Mouse (Mus musculus) cerebellum, adult 2 months (tissue): ENCODE measurements around the gene Asb4. TPM values are rescaled to one million over a fixed set of nuclear protein-coding genes. Genes with fewer than 3 reads are reported as not detected.

ENCODE experiments used
- DNase-seq, 2 experiments: peaks; one replicate each; pipeline ENCODE4 v3.0.0; 2021
- H3K27ac ChIP-seq: fragments of 200-500 bp; 2 replicates; pipeline ENCODE4 v1.5.1; 2012; ENCODE audit warnings: low read length, control low read depth, inconsistent platforms; ENCODE audit not compliant: insufficient read depth
- H3K27me3 ChIP-seq: fragments of 200-500 bp; 2 replicates; pipeline ENCODE4 v1.6.1; 2012; ENCODE audit warnings: inconsistent platforms, mild to moderate bottlenecking, low read length, moderate library complexity; ENCODE audit not compliant: control insufficient read depth, insufficient read depth
- H3K4me1 ChIP-seq: fragments of 200-500 bp; 2 replicates; pipeline ENCODE4 v1.6.1; 2011; ENCODE audit warnings: low read length; ENCODE audit not compliant: control insufficient read depth, insufficient read depth
- H3K4me3 ChIP-seq: fragments of 200-500 bp; replicated peaks from 2 replicates; pipeline ENCODE3; 2011; ENCODE audit warnings: mild to moderate bottlenecking, low read depth, low read length, control low read depth; ENCODE audit not compliant: insufficient read depth
- CTCF ChIP-seq: fragments of 200-500 bp; IDR thresholded peaks from 2 replicates; pipeline ENCODE4 v1.5.1; 2011; ENCODE audit warnings: low read depth, mild to moderate bottlenecking, control low read depth, low read length, moderate library complexity, borderline replicate concordance; ENCODE audit not compliant: insufficient read depth
- POLR2A ChIP-seq: fragments of 200-500 bp; IDR thresholded peaks from 2 replicates; pipeline ENCODE4 v1.6.1; 2011; ENCODE audit warnings: low read length, control low read depth, borderline replicate concordance; ENCODE audit not compliant: insufficient read depth
- WGBS: fragments of 180-500 bp; shearing (Covaris S2); methylation state at CpG from one replicate; pipeline ENCODE4 v1.1.7; 2018; 5-methylcytosine and 5-hydroxymethylcytosine counted together
- polyA plus RNA-seq: library from polyadenylated mRNA; depleted of rRNA; stranded (reverse); fragments of >200 nt; gene quantifications from 2 replicates; pipeline ENCODE4 v1.2.3, GENCODE M21; 2012; rRNA removed

Gene Asb4
- polyA plus RNA-seq, 1 experiment: 1.4 TPM

- Histone ChIP-seq H3K27me3 (no peaks in the 10 kb centered on the region), H3K4me1 (no peaks in the 10 kb centered on the region), H3K27ac (no peak overlapping the region), H3K4me3 (no peak overlapping the region)
- no peak for DNase-seq
- TF ChIP-seq CTCF: no peak
- TF ChIP-seq POLR2A: no peak
- 62% methylated on average over 10 of the region's 10 CpGs for whole genome bisulfite sequencing
These were observed 87.5 kb downstream of the Asb4 start for GRCm38 (mm10) chr6:5470480-5471318.

GRCm38 (mm10) chr6:5472692-5473091 lies 89.5 kb downstream of the Asb4 start:
- H3K27me3 ChIP-seq: no peaks in the 10 kb centered on the region
- H3K4me1 ChIP-seq: no peaks in the 10 kb centered on the region
- H3K27ac ChIP-seq: no peak overlapping the region
- no peak for DNase-seq
- WGBS: 93% methylated on average over 2 of the region's 2 CpGs
- TF ChIP-seq CTCF: no peak
- TF ChIP-seq POLR2A: no peak
- H3K4me3 ChIP-seq: no peak overlapping the region

- no peaks in the 10 kb centered on the region for H3K4me1 ChIP-seq
- 64% methylated on average over 1 of the region's 1 CpGs for WGBS
- H3K27me3 ChIP-seq: no peaks in the 10 kb centered on the region
- no peak for DNase-seq
- TF ChIP-seq POLR2A (no peak), CTCF (no peak)
- no peak overlapping the region for H3K27ac ChIP-seq
- no peak overlapping the region for H3K4me3 ChIP-seq
These were observed 90.8 kb downstream of the Asb4 start for GRCm38 (mm10) chr6:5474021-5474420.

GRCm38 (mm10) chr6:5481066-5481465 lies 97.9 kb downstream of the Asb4 start:
- no peak for TF ChIP-seq POLR2A
- TF ChIP-seq CTCF: no peak
- Histone ChIP-seq H3K4me1 (no peaks in the 10 kb centered on the region), H3K27ac (no peak overlapping the region), H3K27me3 (no peaks in the 10 kb centered on the region), H3K4me3 (no peak overlapping the region)
- 95% methylated on average over 2 of the region's 2 CpGs for WGBS
- DNase-seq: no peak

GRCm38 (mm10) chr6:5482270-5482783 lies 99.1 kb downstream of the Asb4 start:
- no peak overlapping the region for H3K27ac ChIP-seq
- DNase-seq: no peak
- no peak for TF ChIP-seq CTCF
- TF ChIP-seq POLR2A: no peak
- H3K4me3 ChIP-seq: no peak overlapping the region
- H3K27me3 ChIP-seq: no peaks in the 10 kb centered on the region
- no peaks in the 10 kb centered on the region for H3K4me1 ChIP-seq
- 60% methylated on average over 3 of the region's 3 CpGs for WGBS

Other genes with a start within 250 kb of the Asb4 start
- gene Pon1, start 189.4 kb upstream of the Asb4 start, polyA plus RNA-seq: not detected in 2 replicates
- 1.7 and 2.4 TPM in 2 replicates for gene Pon3, start 127.1 kb upstream of the Asb4 start, polyA plus RNA-seq
- gene Pon2, start 84.9 kb upstream of the Asb4 start, polyA plus RNA-seq: 32.7 and 43.4 TPM in 2 replicates
- gene Pdk4, start 112.9 kb downstream of the Asb4 start, polyA plus RNA-seq: 6.5 and 7.7 TPM in 2 replicates